Comparison of ENCODE assay signal across 8 mouse cellular contexts in the genomic region with DNA sequence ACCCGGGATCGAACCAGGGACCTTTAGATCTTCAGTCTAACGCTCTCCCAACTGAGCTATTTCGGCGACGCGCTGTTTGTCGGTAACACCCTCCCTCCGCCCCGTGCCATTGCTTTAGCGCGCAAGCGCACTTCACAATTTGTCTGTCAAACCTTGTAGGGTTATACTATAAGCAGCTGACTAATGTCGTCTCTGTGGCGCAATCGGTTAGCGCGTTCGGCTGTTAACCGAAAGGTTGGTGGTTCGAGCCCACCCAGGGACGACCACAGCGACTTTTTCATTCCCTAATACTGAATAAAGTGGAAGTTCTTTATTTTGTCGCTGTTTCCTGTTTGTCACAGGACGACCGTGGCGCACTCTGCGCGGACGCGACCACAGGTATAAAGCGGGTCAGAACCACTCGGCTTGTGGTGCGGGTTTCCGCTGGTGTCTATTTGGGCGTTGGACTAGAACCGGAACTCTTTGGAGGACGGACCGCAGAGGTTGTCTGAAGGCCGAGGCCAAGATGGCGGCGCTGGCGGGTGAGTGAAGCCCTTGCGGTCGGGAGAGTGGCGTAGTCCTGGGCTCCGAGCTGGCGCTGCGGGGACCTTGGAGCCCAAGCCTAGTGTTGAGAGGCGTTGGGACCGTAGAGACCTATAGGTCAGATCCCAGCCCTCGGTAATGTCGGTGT. TPM values are rescaled to one million over a fixed set of nuclear protein-coding genes. Genes with fewer than 3 reads are reported as not detected.
A peak's percentile ranks its signal among the peaks of the same experiment; 100 is the strongest.
DNase-seq lines count a peak whose midpoint lies in the region; ATAC-seq lines count a peak whose summit lies in the region.

A gene (plus strand): TSS at position 151 of the 670 bp plus-strand sequence.

- peak; percentile 91 for ATAC-seq in hindbrain, embryonic 15.5 days (ENCODE audit: low FRiP score, low read depth)

- no peaks in the 10 kb centered on the region for H3K27me3 ChIP-seq in hindbrain, embryonic 15.5 days

- no peaks in the 10 kb centered on the region for H3K9me3 ChIP-seq in hindbrain, embryonic 15.5 days

- H3K4me2 ChIP-seq in hindbrain, embryonic 15.5 days, result peak within 1 kb of the TSS; percentile 76

- peaks cover 27% of the 10 kb centered on the region for H3K4me1 ChIP-seq in hindbrain, embryonic 15.5 days (replicated peaks)

- peak within 1 kb of the TSS; percentile 66 for H3K9ac ChIP-seq in hindbrain, embryonic 15.5 days

- under 1% methylated on average over 53 of the region's 53 CpGs for WGBS in hindbrain, embryonic 15.5 days

- H3K27ac ChIP-seq in hindbrain, embryonic 15.5 days (replicated peaks), result peak within 1 kb of the TSS; percentile 79

- H3K36me3 ChIP-seq in hindbrain, embryonic 15.5 days, result 0 out of 2 replicates have a peak, but pooled peaks cover 2% of the 10 kb centered on the region

- peak; percentile 97 for DNase-seq in T-cell, adult 2 months (ENCODE audit: low spot score)
- DNase-seq in cerebellum, postnatal 36 days, result peak; percentile 93 to 99
- DNase-seq in frontal cortex, postnatal 36 days (ENCODE audit: low spot score in 2 of 2), result peak; percentile 97 to 99
- peak; percentile 93 for DNase-seq in left cerebral cortex, adult 11 months (ENCODE audit: low spot score)
- peak; percentile 95 to 97 for DNase-seq in lung, postnatal 4 days
- peak; percentile 92 for DNase-seq in retina, postnatal 7 days (ENCODE audit: low read depth, low spot score)
- DNase-seq in urinary bladder, adult 2 months (ENCODE audit: low spot score), result peak; percentile 94

- H3K4me3 ChIP-seq in hindbrain, embryonic 15.5 days, result peak within 1 kb of the TSS; percentile 47

RNA-seq across cellular contexts. Expression of the gene that starts here (rescaled TPM):
- polyA plus RNA-seq in hindbrain, embryonic 15.5 days (2015; fragmentation: Nextera tagmentation; extraction: Ambion mirVana), result 311 and 321 TPM in 2 replicates
- 294 and 337 TPM in 2 replicates for polyA plus RNA-seq in urinary bladder, adult 2 months (2012; rRNA removed)

Comparison
In these comparisons a context has a peak if more than half of its experiments do, and no peak if none do; other contexts are left out.
1. Peak in every context shown above with its lines: DNase-seq, ATAC-seq, H3K4me3 ChIP-seq and H3K27ac ChIP-seq.